Mouse (Mus musculus): ENCODE results near the gene Spag4.
"Not testable (repeated sequence)": the region's sequence is repeated elsewhere in the genome, so short reads cannot be mapped to it uniquely, and the experiment has no call there.

Gene Spag4

DNA sequence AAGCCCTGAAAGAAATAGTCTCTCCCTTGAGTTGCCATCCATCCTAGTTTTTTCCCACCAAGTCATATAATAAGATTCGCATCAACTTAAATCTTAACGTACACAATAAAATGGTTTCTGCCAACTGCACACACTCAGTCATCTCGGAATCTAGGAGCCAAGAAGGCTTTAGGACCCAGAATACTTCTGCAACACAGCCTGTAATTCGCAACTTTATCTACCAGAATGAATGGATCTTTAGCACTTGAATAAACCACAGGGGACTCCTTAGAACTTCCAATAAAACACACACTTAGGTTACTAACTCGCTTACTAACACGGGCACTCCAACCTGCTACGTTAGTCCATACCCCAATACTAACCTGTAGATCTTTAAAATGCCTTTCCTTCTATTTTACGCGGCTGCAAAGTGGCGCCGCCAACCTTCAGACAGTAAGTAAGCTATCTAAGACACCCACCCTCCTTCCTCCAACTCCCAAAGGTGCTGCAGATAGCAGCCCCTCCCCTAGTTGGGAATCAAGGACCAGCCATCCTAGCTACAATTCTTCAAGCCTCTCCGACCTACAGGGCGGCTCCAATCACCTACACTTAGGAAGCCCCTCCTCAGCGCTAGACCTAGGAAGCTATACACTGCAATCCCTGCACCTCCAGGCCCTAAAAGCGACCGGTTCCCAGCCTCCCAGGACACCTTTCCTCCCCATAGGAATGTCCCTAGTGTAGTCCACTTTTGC lies 45.8 kb downstream of the Spag4 start:
- DNase-seq (ENCODE audit: low read depth, low spot score): peak; percentile 34

DNA sequence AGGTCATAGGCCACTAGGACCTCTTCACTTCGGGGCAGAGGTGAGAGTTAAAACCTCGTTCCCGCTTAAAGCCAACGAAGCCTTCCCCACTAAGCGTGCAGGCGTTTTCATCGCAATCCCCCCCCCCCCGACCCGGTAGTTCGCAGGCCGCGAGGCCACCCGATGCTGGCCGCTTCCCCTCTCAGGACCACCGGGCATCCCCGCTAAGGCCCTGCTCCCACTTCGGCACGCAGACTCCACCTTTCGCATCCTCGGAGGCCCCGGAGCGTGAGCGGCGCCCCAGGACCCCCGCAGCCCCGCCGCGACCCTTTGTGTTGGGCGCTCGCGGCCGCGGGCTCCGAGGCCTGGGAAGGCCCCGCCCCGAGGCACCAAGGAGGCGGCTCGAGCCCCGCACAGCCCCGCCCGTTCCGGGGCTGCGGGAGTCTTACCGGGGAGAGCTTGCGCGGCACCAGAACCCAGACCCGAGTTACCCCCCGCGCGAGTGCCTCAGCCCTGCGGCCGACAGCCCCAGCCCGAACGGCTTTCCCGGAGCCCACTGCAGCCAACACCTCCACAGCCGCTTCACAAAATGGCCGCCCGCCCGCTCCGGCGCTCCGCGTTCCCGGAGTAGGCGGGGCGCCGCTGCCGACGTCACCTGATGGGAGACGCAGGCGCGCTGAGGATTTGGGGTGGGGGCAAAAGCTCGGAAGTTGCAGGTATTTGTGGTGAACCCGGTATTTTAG lies 46.5 kb downstream of the Spag4 start, which contains the start of the genes Cpne1 and Rbm12:
Cpne1 (minus strand) TSS at position 608 of the 722 bp plus-strand sequence.
Rbm12 (minus strand) TSS at position 621 of the 722 bp plus-strand sequence.
- peak; percentile 71 for DNase-seq (ENCODE audit: low read depth, low spot score)

DNA sequence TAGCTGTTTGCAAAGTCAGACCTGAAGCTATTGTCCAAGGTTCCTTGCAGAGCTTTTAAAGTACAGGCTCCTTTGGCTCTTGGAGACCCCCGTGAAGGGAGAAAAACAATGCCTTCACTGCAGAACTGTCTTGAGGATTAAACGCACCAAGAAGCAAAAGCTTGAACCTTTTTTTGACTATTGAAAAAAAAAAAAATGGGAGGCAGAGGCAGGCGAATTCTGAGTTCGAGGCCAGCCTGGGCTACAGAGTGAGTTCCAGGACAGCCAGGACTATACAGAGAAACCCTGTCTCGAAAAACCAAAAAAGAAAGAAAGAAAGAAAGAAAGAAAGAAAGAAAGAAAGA lies 47.1 kb downstream of the Spag4 start:
- DNase-seq (ENCODE audit: low read depth, low spot score): not testable (repeated sequence)

DNA sequence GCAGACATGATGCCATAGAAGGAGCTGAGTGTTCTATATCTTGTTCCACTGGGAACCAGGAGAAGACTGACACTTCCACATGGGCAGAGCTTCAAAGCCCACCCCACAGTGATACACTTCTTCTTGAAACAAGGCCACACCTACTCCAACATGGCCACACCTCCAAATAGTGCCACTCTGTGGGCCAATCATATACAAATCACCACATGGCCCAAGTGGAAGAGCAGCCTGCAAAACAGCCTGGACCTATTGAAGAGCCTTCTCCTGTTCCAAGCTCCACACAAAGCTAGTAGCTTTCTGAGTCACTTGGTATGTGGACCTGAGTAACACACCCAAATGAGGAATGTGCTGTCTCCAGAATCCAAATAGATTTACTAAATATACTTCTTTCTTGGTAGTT lies 54.6 kb downstream of the Spag4 start:
- no peak for DNase-seq (ENCODE audit: low read depth, low spot score)

Data from c-Kit-negative CD71-positive TER-119-positive erythroid progenitor cells, embryonic 14.5 days (primary cell).